Mouse (Mus musculus): Measurements from ENCODE around the gene Rec114.

Rec114 gene

DNA sequence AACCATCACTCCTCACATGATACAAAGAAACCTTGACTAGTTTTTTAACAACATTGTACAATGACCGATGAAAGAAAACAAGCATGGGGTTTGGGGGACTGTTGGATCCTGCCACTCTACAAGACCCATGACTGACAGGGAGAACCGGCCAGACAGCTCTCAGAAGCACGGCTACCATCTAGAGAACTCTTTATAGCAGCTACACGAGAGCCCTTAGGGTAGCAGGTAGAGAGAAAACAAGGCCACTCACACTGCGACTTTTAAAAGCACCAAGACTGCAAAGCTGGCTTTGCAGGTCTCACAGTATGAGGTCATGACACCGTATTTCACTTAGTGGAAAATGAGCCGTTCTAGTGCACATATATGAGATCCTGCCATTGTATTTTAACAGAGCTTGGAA, 33.1 kb downstream of the Rec114 start:
- DNase-seq, result no peak

GRCm38 (mm10) chr9:58709939-58710338, 33.8 kb downstream of the Rec114 start:
- peak; percentile 85 for DNase-seq

DNA sequence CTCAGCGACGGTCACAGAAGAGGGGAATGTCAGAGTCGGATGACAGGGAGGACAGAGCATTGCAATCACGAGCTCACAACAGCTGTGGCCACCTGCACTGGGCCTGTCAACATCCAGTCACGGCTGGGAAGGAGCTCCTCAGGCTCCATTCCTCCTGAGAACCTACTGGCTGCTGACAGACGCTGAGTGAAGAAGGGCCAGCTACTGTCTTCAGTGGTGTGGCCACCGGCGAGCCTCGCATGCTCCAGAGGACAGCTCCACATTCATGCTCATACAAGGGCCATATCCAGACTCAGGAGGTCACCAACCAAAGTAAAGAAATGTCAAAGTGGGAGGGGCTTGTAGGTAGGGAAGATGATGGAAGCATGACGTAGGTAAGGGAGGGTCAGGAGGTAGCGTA, 36.0 kb downstream of the Rec114 start:
- no peak for DNase-seq

DNA sequence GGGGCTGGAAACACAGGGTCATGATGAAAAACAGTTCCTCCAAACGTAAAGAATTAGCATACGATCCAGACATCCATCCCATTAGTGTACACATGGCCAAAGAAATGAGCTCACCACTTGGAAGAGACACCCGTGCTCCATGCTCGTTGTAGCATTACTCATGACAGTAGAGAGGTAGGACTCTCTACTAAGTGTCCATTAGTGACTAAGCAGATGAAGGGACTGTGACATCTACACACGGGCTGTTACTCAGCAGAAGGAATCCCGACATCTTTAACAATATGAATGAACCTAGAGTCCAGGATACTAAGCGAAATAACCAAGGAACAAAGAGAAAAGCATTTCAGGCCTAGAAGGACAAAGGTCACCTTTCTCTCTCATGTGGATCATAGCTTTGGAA, 37.7 kb downstream of the Rec114 start:
- DNase-seq, result no peak

DNA sequence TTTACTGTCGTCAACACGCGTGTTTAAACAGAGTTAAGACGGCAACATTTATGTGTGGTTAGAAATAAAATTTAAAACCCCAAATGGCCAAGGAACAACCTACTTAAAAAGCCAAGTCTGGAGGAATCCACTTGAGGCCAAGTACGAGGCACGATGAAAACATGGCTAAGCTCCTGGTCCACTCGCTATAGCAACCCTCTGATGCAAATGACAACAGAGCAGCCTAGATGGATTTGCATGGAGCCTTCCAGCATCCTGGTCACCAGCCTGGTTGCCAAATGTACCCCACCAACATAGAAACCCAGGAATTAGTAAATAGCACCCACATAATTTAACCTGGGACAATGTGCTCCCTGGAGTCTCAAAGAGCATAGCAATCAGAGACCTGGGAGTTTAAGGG, 40.0 kb downstream of the Rec114 start:
- DNase-seq, result no peak

GRCm38 (mm10) chr9:58701751-58702150, 42.0 kb downstream of the Rec114 start:
- no peak for DNase-seq

DNA sequence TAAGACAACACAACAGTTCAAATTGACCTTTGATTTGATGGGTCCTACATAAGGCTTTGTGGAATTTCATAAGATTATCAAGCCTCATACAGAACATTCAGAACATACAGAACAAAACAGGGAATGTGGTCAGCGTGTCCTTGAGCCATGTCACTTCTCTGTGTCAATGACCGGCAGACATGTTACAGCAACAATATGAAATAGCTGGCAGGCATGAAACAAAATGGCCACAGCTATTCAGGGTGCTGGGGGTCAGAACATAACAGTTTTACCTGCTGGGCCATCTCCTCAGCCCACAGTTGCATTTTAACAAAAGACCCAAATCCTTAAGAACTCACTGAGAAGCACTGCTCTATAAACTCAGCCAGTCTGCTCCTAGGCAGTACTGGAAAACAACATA, 45.3 kb downstream of the Rec114 start:
- DNase-seq, result no peak

DNA sequence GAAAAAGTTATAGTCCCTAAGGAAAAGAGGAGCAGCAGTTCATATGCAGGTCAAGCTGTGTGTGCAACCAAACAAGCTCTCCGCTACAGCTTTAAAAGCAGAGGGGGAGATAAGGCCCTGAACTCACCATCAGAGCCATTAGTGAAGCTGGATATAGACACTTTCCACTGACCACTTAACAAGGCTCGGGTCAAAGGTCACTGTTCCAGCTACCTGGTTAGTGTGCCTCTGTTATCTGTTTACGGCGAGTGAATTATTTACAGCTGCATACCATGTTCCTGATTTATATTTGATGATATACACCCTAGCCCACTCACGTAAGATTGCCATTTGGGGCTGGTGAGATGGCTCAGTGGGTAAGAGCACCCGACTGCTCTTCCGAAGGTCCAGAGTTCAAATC, 52.3 kb downstream of the Rec114 start:
- DNase-seq, result no peak

GRCm38 (mm10) chr9:58690701-58691100, 53.1 kb downstream of the Rec114 start:
- no peak for DNase-seq

DNA sequence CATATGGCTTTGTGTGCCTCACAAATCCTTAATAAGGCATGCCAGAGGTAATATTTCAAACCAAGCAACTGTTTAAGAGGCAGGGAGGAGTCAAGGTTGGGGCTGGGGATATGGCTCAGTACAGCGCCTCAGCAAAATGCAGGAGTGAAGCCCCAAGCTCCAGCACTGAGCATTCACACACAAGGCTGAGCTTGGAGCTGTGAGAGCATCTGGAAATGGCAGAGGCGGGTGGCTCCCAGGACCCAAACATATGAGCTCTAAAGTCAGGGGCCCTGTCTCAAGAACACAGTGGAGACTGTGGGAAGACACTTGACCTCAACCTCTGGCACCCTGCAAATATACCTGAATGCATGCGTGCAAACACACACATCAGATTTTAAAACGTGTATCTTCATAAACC, 55.7 kb downstream of the Rec114 start:
- DNase-seq, result no peak

GRCm38 (mm10) chr9:58685290-58685689, 58.5 kb downstream of the Rec114 start:
- DNase-seq, result no peak

DNA sequence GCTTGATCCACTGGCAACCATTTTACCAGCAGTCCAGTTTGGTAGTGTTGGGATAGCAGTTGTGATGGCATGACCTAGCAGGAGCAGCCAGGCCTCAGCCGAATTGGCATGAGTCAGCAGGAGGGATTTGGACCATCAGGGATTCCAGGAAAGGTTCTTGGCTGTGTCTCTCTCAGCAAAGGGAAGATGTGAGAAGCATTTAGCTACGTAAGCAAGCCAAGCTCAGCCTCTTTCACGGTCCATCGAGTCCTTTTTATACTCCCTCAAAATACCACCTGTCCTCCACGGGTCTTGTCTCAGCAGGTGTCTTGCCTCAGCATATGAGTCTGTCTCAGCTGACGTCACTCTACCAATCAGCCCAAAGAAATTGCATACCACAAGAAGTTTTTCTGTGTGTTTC, 60.4 kb downstream of the Rec114 start:
- DNase-seq, result no peak

DNA sequence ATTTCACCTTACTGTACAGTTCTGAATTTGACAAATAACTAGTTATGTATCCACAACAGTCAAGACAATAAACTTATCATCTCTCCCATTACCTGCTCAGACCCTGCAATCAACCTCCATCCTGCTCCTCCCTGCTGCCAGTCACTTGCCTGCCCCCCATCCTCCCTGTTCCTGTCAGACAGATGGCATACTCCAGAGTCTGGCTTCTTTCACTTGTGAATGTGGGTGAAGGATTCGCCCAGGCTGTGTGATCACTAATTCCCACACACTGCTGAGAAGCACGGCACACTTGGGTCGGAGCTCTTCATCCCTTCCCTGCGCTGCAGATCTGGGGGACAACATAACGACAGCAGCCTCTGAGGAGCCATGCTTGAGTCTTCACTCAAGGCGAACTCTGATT, 61.7 kb downstream of the Rec114 start:
- DNase-seq, result no peak

- DNase-seq, result no peak
These were observed 62.4 kb downstream of the Rec114 start for GRCm38 (mm10) chr9:58681411-58681810.

GRCm38 (mm10) chr9:58675371-58675770, 68.4 kb downstream of the Rec114 start:
- DNase-seq, result no peak

GRCm38 (mm10) chr9:58674736-58675135, 69.0 kb downstream of the Rec114 start:
- DNase-seq, result no peak

DNA sequence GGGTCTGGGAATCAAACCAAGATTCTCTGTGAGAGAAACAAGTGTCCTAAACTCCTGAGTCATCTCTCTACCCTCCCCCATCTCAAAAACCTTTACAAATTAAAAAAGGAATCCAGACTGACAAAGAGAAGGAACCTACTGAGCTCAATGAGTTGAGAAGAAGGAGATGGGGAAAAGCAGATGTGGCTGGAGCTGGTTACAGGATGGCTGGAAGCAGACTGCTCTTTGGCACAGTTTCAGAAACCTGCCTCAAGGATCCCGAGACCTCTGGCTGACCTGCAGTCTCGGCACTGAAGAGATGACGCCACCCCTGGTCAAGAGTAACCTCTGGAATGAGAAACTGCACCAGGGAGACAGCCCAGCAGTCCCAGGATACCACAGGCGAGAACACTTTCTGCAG, 71.3 kb downstream of the Rec114 start:
- DNase-seq, result no peak

DNA sequence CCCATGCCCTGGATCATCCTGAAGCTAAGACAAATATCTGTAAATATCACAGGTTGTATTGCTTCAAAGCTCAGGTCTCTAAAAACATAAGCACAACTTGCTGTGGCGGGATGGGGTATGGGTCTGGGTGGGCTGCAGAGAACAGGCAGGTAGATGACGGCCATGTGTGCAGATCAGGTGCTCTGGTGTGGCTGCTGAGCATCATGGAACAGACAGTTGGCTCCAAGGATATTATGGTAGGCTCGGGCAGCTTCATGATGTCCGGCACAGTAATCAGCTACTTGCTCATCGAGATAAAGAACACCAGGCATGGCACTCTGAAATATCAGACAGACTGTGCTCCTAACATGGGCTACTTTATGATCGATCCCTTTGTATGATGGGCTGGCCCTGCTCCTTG, 73.9 kb downstream of the Rec114 start:
- no peak for DNase-seq

DNA sequence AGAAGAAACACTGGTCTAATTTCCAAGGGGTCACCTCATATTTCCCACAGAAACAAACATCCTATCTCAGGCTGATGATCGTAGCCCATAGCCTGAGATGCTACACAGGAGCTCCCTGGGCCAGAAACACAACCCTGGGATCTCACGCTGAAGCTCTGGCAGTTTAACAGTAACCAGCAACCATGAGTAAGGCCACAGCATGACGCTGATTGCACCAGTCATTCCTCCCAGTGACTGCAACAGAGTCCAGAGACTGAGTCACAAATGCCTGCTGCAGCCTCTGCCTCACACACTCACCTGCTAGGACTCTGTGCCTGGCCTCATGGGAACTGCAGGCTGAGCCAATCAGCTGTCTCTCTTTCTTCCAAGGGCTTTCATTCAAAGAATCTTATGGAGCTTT, 74.7 kb downstream of the Rec114 start:
- no peak for DNase-seq

DNA sequence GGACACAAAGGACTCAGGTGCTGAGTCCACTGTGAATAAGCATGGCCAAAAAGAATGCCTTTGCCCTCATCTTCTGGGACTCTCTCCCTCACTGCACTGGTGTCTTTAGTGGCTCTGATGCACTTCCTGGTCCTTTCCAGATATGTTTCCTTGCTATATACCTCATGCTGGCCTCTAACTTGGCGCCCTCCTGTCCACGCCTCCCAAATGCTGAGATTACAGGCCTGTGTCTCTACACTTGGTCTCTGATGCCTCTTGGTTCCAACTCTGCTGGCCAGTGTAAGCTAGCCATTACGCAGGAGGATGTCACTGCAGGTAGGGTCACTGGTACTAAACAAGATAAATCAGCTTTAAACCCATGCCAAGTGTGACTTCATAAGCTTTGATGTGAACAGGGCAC, 75.6 kb downstream of the Rec114 start:
- DNase-seq, result no peak

GRCm38 (mm10) chr9:58667244-58667643, 76.5 kb downstream of the Rec114 start:
- no peak for DNase-seq

- DNase-seq, result no peak
These were observed 77.6 kb downstream of the Rec114 start for GRCm38 (mm10) chr9:58666191-58666590.

GRCm38 (mm10) chr9:58665492-58665891, 78.3 kb downstream of the Rec114 start:
- DNase-seq, result no peak

GRCm38 (mm10) chr9:58662791-58663190, 81.0 kb downstream of the Rec114 start:
- no peak for DNase-seq

DNA sequence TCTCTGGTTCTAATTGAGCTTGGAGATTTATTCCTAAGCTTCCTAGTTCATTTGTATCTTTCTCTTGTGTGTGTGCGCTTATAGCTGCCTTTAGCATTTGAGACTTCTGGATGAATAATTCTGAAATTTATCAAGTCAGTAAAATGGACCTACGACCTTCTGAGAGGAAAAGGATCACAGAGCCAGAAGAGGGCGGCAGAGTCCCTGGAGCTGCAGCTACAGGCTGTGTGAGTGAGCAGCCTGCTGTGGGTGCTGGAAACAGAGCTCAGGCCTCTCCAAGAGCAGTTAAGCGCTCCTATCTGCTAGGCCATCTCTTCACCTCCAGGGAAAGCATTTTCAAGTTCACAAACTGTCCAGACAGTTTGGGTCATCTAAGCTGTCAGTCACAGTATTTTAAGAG, 81.8 kb downstream of the Rec114 start:
- peak; percentile 37 for DNase-seq

- no peak for DNase-seq
These were observed 83.1 kb downstream of the Rec114 start for GRCm38 (mm10) chr9:58660673-58661072.

All from thymus, postnatal 4 days (tissue).